Mouse (Mus musculus) liver, adult 2 months (tissue): ENCODE data around the gene Itpk1. TPM values are rescaled to one million over a fixed set of nuclear protein-coding genes. Genes with fewer than 3 reads are reported as not detected.
A peak's percentile ranks its signal among the peaks of the same experiment; 100 is the strongest.

Source experiments
- DNase-seq: peaks from one replicate; pipeline ENCODE4 v3.0.0-alpha.2; 2011; ENCODE audit warnings: low read depth, low spot score; ENCODE audit errors: extremely low read depth
- H3K27ac ChIP-seq: fragments of 200-500 bp; replicated peaks from 2 replicates; pipeline ENCODE4 v1.5.1; 2012; ENCODE audit warnings: low read depth, mild to moderate bottlenecking, control low read depth, inconsistent platforms, low read length; ENCODE audit not compliant: insufficient read depth
- H3K27me3 ChIP-seq: fragments of 200-500 bp; 2 replicates; pipeline ENCODE4 v1.6.1; 2012; ENCODE audit warnings: mild to moderate bottlenecking, moderate library complexity, low read length, inconsistent platforms; ENCODE audit not compliant: control insufficient read depth, insufficient read depth
- H3K36me3 ChIP-seq: fragments of 200-500 bp; 2 replicates; pipeline ENCODE4 v1.6.1; 2012; ENCODE audit warnings: low read length, inconsistent platforms; ENCODE audit not compliant: control insufficient read depth, insufficient read depth
- H3K4me1 ChIP-seq: fragments of 200-500 bp; 2 replicates; pipeline ENCODE4 v1.6.1; 2011; ENCODE audit warnings: low read length; ENCODE audit not compliant: control insufficient read depth, insufficient read depth
- H3K4me3 ChIP-seq: fragments of 200-500 bp; 2 replicates; pipeline ENCODE4 v1.5.1; 2011; ENCODE audit warnings: low read depth, mild to moderate bottlenecking, control low read depth, low read length, moderate library complexity; ENCODE audit not compliant: insufficient read depth
- H3K79me2 ChIP-seq: fragments of 200-500 bp; 2 replicates; pipeline ENCODE4 v1.6.1; 2012; ENCODE audit warnings: inconsistent platforms, mild to moderate bottlenecking, low read length, moderate library complexity; ENCODE audit not compliant: control insufficient read depth, insufficient read depth
- H3K9ac ChIP-seq: fragments of 200-500 bp; 2 replicates; pipeline ENCODE4 v1.6.1; 2012; ENCODE audit warnings: low read depth, mild to moderate bottlenecking, control low read depth, inconsistent platforms, low read length
- CTCF ChIP-seq: fragments of 200-500 bp; IDR thresholded peaks from 2 replicates; pipeline ENCODE4 v1.5.1; 2011; ENCODE audit warnings: low read depth, low read length, control low read depth
- POLR2A ChIP-seq: fragments of 200-500 bp; IDR thresholded peaks from 2 replicates; pipeline ENCODE4 v1.6.1; 2011; ENCODE audit warnings: low read length, control low read depth; ENCODE audit not compliant: insufficient read depth; ENCODE audit errors: extremely low read depth
- WGBS: fragments of 180-500 bp; shearing (Covaris S2); methylation state at CpG from one replicate; pipeline ENCODE4 v1.1.7; 2018; 5-methylcytosine and 5-hydroxymethylcytosine counted together
- polyA plus RNA-seq: library from polyadenylated mRNA; depleted of rRNA; stranded (reverse); fragments of >200 nt; gene quantifications from 2 replicates; pipeline ENCODE4 v1.2.3, GENCODE M21; 2012
- total RNA-seq: library from RNA; depleted of rRNA; stranded (reverse); fragments of >200 nt; gene quantifications from 2 replicates; pipeline ENCODE4 v1.2.3, GENCODE M21; 2014

Itpk1 gene
- total and polyA plus RNA-seq, 2 experiments: 7.9 to 21.0 TPM

GRCm38 (mm10) chr12:102703921-102704408 lies 765 bp downstream of the Itpk1 start:
- peak overlapping the region; percentile 74 for H3K4me3 ChIP-seq
- peak overlapping the region; percentile 79 for H3K9ac ChIP-seq
- WGBS: 21% methylated on average over 17 of the region's 17 CpGs
- H3K36me3 ChIP-seq: no peaks in the 10 kb centered on the region
- no peaks in the 10 kb centered on the region for H3K27me3 ChIP-seq
- H3K4me1 ChIP-seq: peaks cover 10% of the 10 kb centered on the region
- H3K79me2 ChIP-seq: peaks cover 17% of the 10 kb centered on the region; the same call in 1 of the 2 replicates
- TF ChIP-seq CTCF: no peak
- TF ChIP-seq POLR2A: no peak
- DNase-seq: no peak
- peak overlapping the region; percentile 36 for H3K27ac ChIP-seq

- H3K27ac ChIP-seq: no peak overlapping the region
- no peak for DNase-seq
- 76% methylated on average over 6 of the region's 6 CpGs for WGBS
- no peaks in the 10 kb centered on the region for H3K27me3 ChIP-seq
- peaks cover 22% of the 10 kb centered on the region; the same call in 1 of the 2 replicates for H3K79me2 ChIP-seq
- H3K36me3 ChIP-seq: no peaks in the 10 kb centered on the region
- peaks cover 10% of the 10 kb centered on the region for H3K4me1 ChIP-seq
- H3K9ac ChIP-seq: no peak overlapping the region
- TF ChIP-seq CTCF (no peak), POLR2A (no peak)
- H3K4me3 ChIP-seq: peak overlapping the region; percentile 31; the same call in 1 of the 2 replicates
These were observed 1.3 kb downstream of the Itpk1 start for GRCm38 (mm10) chr12:102703441-102703840.

DNA sequence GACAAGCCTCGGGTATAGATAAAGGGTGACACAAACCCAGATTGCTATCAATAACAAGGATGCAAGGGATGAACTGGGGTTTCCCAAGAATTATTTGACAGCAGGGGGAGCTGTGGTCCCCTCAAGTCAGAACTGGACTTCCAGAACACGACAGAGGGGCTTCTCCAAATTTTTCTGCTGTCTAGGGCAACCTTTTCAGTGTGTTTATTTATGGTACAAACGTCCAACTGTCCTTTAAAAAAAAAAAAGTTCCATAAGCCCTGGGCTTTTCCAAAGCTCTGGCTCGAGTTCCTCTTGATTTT lies 1.7 kb downstream of the Itpk1 start:
- Histone ChIP-seq H3K4me1 (peaks cover 10% of the 10 kb centered on the region), H3K27me3 (no peaks in the 10 kb centered on the region), H3K36me3 (no peaks in the 10 kb centered on the region), H3K27ac (no peak overlapping the region), H3K79me2 (peaks cover 25% of the 10 kb centered on the region; the same call in 1 of the 2 replicates), H3K9ac (no peak overlapping the region), H3K4me3 (peak overlapping the region; percentile 20; the same call in 1 of the 2 replicates)
- TF ChIP-seq POLR2A: no peak
- peak; percentile 20; the same call in 1 of the 2 replicates for TF ChIP-seq CTCF
- DNase-seq: no peak
- 17% methylated on average over 4 of the region's 4 CpGs for WGBS

DNA sequence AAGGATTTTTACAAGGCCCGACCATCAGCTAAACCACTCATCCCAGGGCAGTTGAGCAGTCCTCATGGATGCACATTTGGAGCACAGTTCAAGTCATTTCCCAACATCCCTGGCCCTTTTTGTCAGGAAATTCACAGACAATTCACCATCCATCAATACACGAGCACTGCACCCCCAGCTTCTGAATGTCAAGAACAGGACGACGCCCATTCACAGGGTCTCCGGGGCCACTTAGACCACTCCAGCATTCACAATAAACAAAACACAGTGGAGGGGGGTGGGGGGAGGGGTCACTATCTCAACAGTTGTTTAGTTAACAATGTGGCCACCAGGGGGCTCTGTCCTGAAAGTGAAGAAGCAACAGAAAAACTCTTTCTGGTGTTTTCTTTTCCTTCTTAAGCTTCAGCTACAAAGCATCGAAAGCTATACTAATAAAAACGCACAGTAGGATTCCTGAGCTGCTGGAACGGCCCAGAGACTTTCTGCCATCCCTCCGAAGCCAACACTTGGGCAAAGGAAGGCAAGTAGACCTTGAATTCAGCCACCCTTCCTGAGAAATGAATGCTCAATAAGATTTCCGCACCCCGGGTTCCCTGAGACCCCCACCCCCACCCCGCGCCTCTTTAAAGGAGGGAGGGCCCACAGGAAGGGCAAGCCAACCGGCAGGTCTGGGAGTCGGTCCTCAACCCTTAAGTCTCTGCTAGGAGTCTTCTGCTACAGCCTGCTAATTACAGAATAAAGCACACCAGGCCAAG lies 2.2 kb downstream of the Itpk1 start:
- Histone ChIP-seq H3K4me1 (peaks cover 10% of the 10 kb centered on the region), H3K27me3 (no peaks in the 10 kb centered on the region), H3K9ac (no peak overlapping the region; the same call in 1 of the 2 replicates), H3K4me3 (peak overlapping the region; percentile 20), H3K36me3 (no peaks in the 10 kb centered on the region), H3K79me2 (peaks cover 30% of the 10 kb centered on the region; the same call in 1 of the 2 replicates), H3K27ac (0 out of 2 replicates have a peak overlapping the region, but pooled peaks have one; percentile 7)
- TF ChIP-seq CTCF: peak; percentile 25; the same call in 1 of the 2 replicates
- TF ChIP-seq POLR2A: no peak
- 18% methylated on average over 15 of the region's 15 CpGs for WGBS
- DNase-seq: peak; percentile 63

GRCm38 (mm10) chr12:102701691-102702207 lies 3.0 kb downstream of the Itpk1 start:
- Histone ChIP-seq H3K4me3 (no peak overlapping the region), H3K4me1 (peaks cover 10% of the 10 kb centered on the region), H3K27me3 (no peaks in the 10 kb centered on the region), H3K79me2 (peaks cover 32% of the 10 kb centered on the region; the same call in 1 of the 2 replicates), H3K27ac (no peak overlapping the region), H3K9ac (no peak overlapping the region), H3K36me3 (no peaks in the 10 kb centered on the region)
- WGBS: 90% methylated on average over 5 of the region's 5 CpGs
- TF ChIP-seq CTCF: no peak
- no peak for TF ChIP-seq POLR2A
- no peak for DNase-seq
